Comparison of ENCODE assay signal across 19 mouse cellular contexts in the genomic region with DNA sequence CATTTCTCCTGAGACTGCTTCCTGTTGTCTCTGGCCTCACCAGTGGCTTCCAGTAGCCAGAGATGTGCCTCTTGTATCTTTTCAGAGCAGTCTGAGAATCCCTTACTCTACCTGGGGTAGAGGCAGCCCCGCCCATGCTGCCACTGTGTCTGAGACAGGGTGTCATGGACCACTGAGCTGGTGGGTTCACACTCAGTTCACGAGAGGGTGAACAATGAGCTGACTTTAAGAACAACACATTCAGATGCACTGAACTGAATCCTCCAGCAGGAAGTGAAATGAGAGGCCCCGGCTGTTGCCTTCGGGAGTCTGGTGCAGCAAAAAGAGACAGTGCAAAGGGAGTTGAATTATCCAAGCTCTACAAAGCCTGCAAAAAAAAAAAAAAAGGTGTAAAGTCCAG.
A peak's percentile ranks its signal among the peaks of the same experiment; 100 is the strongest.
DNase-seq lines count a peak whose midpoint lies in the region; ATAC-seq and TF ChIP-seq lines count a peak whose summit lies in the region.
"Had no signal": no experiment of that assay in that cellular context is flagged by ENCODE, and none has a peak within 500 bp of the region (broad histone marks: within the 10 kb centered on the region; RNA-seq: fewer than 3 reads in every experiment).

No protein-coding gene starts in this region.

- no peak for ATAC-seq in hindbrain, embryonic 12.5 days (ENCODE audit: low FRiP score)
- ATAC-seq in neural tube, embryonic 13.5 days (ENCODE audit: low read depth) = no peak; the same call in 1 of the 2 replicates
- ATAC-seq in neural tube, embryonic 15.5 days (ENCODE audit: low FRiP score) = no peak
- ATAC-seq in kidney, postnatal 0 days (replicated peaks; ENCODE audit: low FRiP score, low read depth) = peak; percentile 94

- H3K36me3 ChIP-seq in hindbrain, embryonic 10.5 days = no peaks in the 10 kb centered on the region
- no peaks in the 10 kb centered on the region for H3K36me3 ChIP-seq in hindbrain, embryonic 12.5 days
- no peaks in the 10 kb centered on the region for H3K36me3 ChIP-seq in neural tube, embryonic 13.5 days
- H3K36me3 ChIP-seq in neural tube, embryonic 15.5 days = no peaks in the 10 kb centered on the region
- H3K36me3 ChIP-seq in kidney, postnatal 0 days (ENCODE audit: insufficient read depth, low read length) = no peaks in the 10 kb centered on the region
- H3K36me3 ChIP-seq in thymus, adult 2 months (ENCODE audit: control insufficient read depth, insufficient read depth, low read length) = no peaks in the 10 kb centered on the region
- H3K36me3 ChIP-seq: embryonic facial prominence, embryonic 13.5 days; heart, embryonic 10.5 days; limb, embryonic 13.5 days; liver, embryonic 13.5 days; neural tube, embryonic 12.5 days had no signal

- peaks cover 39% of the 10 kb centered on the region for H3K4me1 ChIP-seq in hindbrain, embryonic 10.5 days (replicated peaks)
- peaks cover 18% of the 10 kb centered on the region for H3K4me1 ChIP-seq in hindbrain, embryonic 12.5 days
- peaks cover 49% of the 10 kb centered on the region for H3K4me1 ChIP-seq in neural tube, embryonic 13.5 days (replicated peaks)
- peaks cover 38% of the 10 kb centered on the region for H3K4me1 ChIP-seq in neural tube, embryonic 15.5 days
- peaks cover 15% of the 10 kb centered on the region for H3K4me1 ChIP-seq in kidney, postnatal 0 days (replicated peaks; ENCODE audit: insufficient read depth, low read length)
- H3K4me1 ChIP-seq in thymus, adult 2 months (replicated peaks; ENCODE audit: control insufficient read depth, insufficient read depth, low read length) = no peaks in the 10 kb centered on the region

- H3K4me3 ChIP-seq in hindbrain, embryonic 10.5 days = no peak overlapping the region
- no peak overlapping the region for H3K4me3 ChIP-seq in hindbrain, embryonic 12.5 days
- H3K4me3 ChIP-seq in neural tube, embryonic 13.5 days = no peak overlapping the region
- H3K4me3 ChIP-seq in neural tube, embryonic 15.5 days (replicated peaks) = no peak overlapping the region
- no peak overlapping the region for H3K4me3 ChIP-seq in kidney, postnatal 0 days (replicated peaks; ENCODE audit: low read depth, low read length)
- H3K4me3 ChIP-seq in thymus, adult 2 months (ENCODE audit: control insufficient read depth, insufficient read depth, low read length) = no peak overlapping the region
- H3K4me3 ChIP-seq: embryonic facial prominence, embryonic 13.5 days; gastrocnemius, adult 2 months; heart, embryonic 10.5 days; limb, embryonic 13.5 days; liver, embryonic 13.5 days; neural tube, embryonic 12.5 days had no signal

- TF ChIP-seq POLR2A in thymus, adult 2 months (IDR thresholded peaks at IDR 0.05; ENCODE audit: control insufficient read depth, extremely low read depth, insufficient read depth, low read length, poor library complexity) = no peak

- WGBS in hindbrain, embryonic 10.5 days = 34% methylated on average over 4 of the region's 4 CpGs
- WGBS in hindbrain, embryonic 12.5 days = 21% methylated on average over 4 of the region's 4 CpGs
- WGBS in neural tube, embryonic 13.5 days = 23% methylated on average over 4 of the region's 4 CpGs
- WGBS in neural tube, embryonic 15.5 days = 25% methylated on average over 4 of the region's 4 CpGs
- 14% methylated on average over 4 of the region's 4 CpGs for WGBS in kidney, postnatal 0 days
- WGBS in thymus, adult 2 months = 66% methylated on average over 4 of the region's 4 CpGs

- H3K27me3 ChIP-seq in hindbrain, embryonic 10.5 days (ENCODE audit: insufficient read depth, poor library complexity, severe bottlenecking) = no peaks in the 10 kb centered on the region
- no peaks in the 10 kb centered on the region for H3K27me3 ChIP-seq in hindbrain, embryonic 12.5 days
- H3K27me3 ChIP-seq in neural tube, embryonic 13.5 days = no peaks in the 10 kb centered on the region
- H3K27me3 ChIP-seq in neural tube, embryonic 15.5 days (replicated peaks) = no peaks in the 10 kb centered on the region
- H3K27me3 ChIP-seq in kidney, postnatal 0 days (ENCODE audit: insufficient read depth, low read length) = no peaks in the 10 kb centered on the region
- H3K27me3 ChIP-seq in thymus, adult 2 months (ENCODE audit: control insufficient read depth, insufficient read depth, low read length) = no peaks in the 10 kb centered on the region
- H3K27me3 ChIP-seq: limb, embryonic 13.5 days; liver, embryonic 13.5 days; neural tube, embryonic 12.5 days had no signal

- H3K9ac ChIP-seq in hindbrain, embryonic 12.5 days = no peak overlapping the region
- H3K9ac ChIP-seq in neural tube, embryonic 13.5 days = no peak overlapping the region
- H3K9ac ChIP-seq in neural tube, embryonic 15.5 days (replicated peaks) = no peak overlapping the region
- H3K9ac ChIP-seq in kidney, postnatal 0 days (ENCODE audit: low read depth, low read length) = no peak overlapping the region
- H3K9ac ChIP-seq: embryonic facial prominence, embryonic 13.5 days; limb, embryonic 13.5 days; liver, embryonic 13.5 days; lung, embryonic 14.5 days; neural tube, embryonic 12.5 days had no signal

- H3K27ac ChIP-seq in hindbrain, embryonic 10.5 days = peak overlapping the region; percentile 77
- no peak overlapping the region for H3K27ac ChIP-seq in hindbrain, embryonic 12.5 days
- H3K27ac ChIP-seq in neural tube, embryonic 13.5 days (replicated peaks) = 0 out of 2 replicates have a peak overlapping the region, but pooled peaks have one; percentile 2
- H3K27ac ChIP-seq in neural tube, embryonic 15.5 days (replicated peaks) = no peak overlapping the region
- peak overlapping the region; percentile 74 for H3K27ac ChIP-seq in kidney, postnatal 0 days
- H3K27ac ChIP-seq in thymus, adult 2 months (ENCODE audit: control insufficient read depth, insufficient read depth, low read length) = no peak overlapping the region
- H3K27ac ChIP-seq: embryonic facial prominence, embryonic 13.5 days; gastrocnemius, adult 2 months; heart, embryonic 10.5 days; limb, embryonic 13.5 days; liver, embryonic 13.5 days; neural tube, embryonic 12.5 days had no signal

- H3K4me2 ChIP-seq in hindbrain, embryonic 12.5 days (replicated peaks) = no peak overlapping the region
- H3K4me2 ChIP-seq in neural tube, embryonic 13.5 days = no peak overlapping the region
- no peak overlapping the region for H3K4me2 ChIP-seq in neural tube, embryonic 15.5 days
- H3K4me2 ChIP-seq in kidney, postnatal 0 days (ENCODE audit: low read length) = no peak overlapping the region
- H3K4me2 ChIP-seq: embryonic facial prominence, embryonic 13.5 days; limb, embryonic 13.5 days; liver, embryonic 13.5 days; lung, embryonic 14.5 days; neural tube, embryonic 12.5 days had no signal

- DNase-seq in hindbrain, embryonic 10.5 days (ENCODE audit: low spot score) = peak; percentile 15
- peak; percentile 89 for DNase-seq in kidney, postnatal 0 days (ENCODE audit: low spot score)
- DNase-seq in heart, postnatal 10 days = no peak
- no peak for DNase-seq in thymus, adult 2 months
- no peak for DNase-seq in layer of hippocampus, adult 9-11 months
- DNase-seq: cerebellum, adult 8-10 months; gastrocnemius, adult 2 months; layer of hippocampus, postnatal 36 days; liver, embryonic 13.5 days; lung, embryonic 14.5 days; lung, postnatal 4 days; thymus, postnatal 25 days had no signal

- TF ChIP-seq CTCF in kidney, postnatal 0 days (IDR thresholded peaks at IDR 0.05; ENCODE audit: low read depth) = no peak
- TF ChIP-seq CTCF in thymus, adult 2 months (IDR thresholded peaks at IDR 0.05; ENCODE audit: borderline replicate concordance, control insufficient read depth, extremely low read depth, insufficient read depth, low read length, poor library complexity) = no peak

- H3K9me3 ChIP-seq in hindbrain, embryonic 10.5 days = no peaks in the 10 kb centered on the region
- H3K9me3 ChIP-seq in hindbrain, embryonic 12.5 days (replicated peaks) = no peaks in the 10 kb centered on the region
- no peaks in the 10 kb centered on the region for H3K9me3 ChIP-seq in neural tube, embryonic 13.5 days
- no peaks in the 10 kb centered on the region for H3K9me3 ChIP-seq in neural tube, embryonic 15.5 days (replicated peaks)
- no peaks in the 10 kb centered on the region for H3K9me3 ChIP-seq in kidney, postnatal 0 days (replicated peaks; ENCODE audit: low read length)
- H3K9me3 ChIP-seq: embryonic facial prominence, embryonic 13.5 days; heart, embryonic 10.5 days; limb, embryonic 13.5 days; liver, embryonic 13.5 days; neural tube, embryonic 12.5 days had no signal

- intact Hi-C loops in heart, postnatal 10 days (cut with DNase I) = no loop called here

Comparison
In these comparisons a context has a peak if more than half of its experiments do, and no peak if none do; other contexts are left out.
1. H3K27ac ChIP-seq: peak in hindbrain, embryonic 10.5 days (single experiment), neural tube, embryonic 13.5 days (single experiment) and kidney, postnatal 0 days (single experiment); none in hindbrain, embryonic 12.5 days (single experiment), neural tube, embryonic 15.5 days (single experiment) and thymus, adult 2 months (single experiment).
2. DNase-seq: peak in hindbrain, embryonic 10.5 days (single experiment) and kidney, postnatal 0 days (single experiment); none in heart, postnatal 10 days (0 of 2), thymus, adult 2 months (single experiment) and layer of hippocampus, adult 9-11 months (single experiment).